Mouse (Mus musculus) erythroblast, adult 5-6 weeks (primary cell): ENCODE results near the gene 4632433K11Rik. TPM values are rescaled to one million over a fixed set of nuclear protein-coding genes. Genes with fewer than 3 reads are reported as not detected.
"Not testable (repeated sequence)": the region's sequence is repeated elsewhere in the genome, so short reads cannot be mapped to it uniquely, and the experiment has no call there.

Experiments
- ATAC-seq: replicated peaks from 2 replicates; pipeline ENCODE4 v1.8.0; 2016; ENCODE audit warnings: moderate number of reproducible peaks, mild to moderate bottlenecking, moderate TSS enrichment, inconsistent platforms; ENCODE audit not compliant: poor library complexity, low FRiP score, severe bottlenecking
- total RNA-seq, 2 experiments: library from RNA; stranded (forward) in 1 of 2; stranded (reverse) in 1 of 2; fragments of 150-400 nt in 1 of 2; fragments of 200-764, 138-1000 nt in 1 of 2; gene quantifications; 2 replicates each; pipeline versions ENCODE4 v1.2.3 to v1.2.4; 2015 to 2017; ENCODE audit warnings: low replicate concordance in 2 of 2

Gene 4632433K11Rik
- total RNA-seq (2015; ENCODE audit: low replicate concordance) (not detected in 2 replicates), total RNA-seq (2017; ENCODE audit: low replicate concordance) (0.60 TPM in 1 of 2 replicates, not detected in the other)

GRCm38 (mm10) chr7:5033818-5034217, at the start of gene 4632433K11Rik:
TSS of gene 4632433K11Rik (plus strand) at chr7:5034118.
- no peak for ATAC-seq

- ATAC-seq, result no peak
Measured at GRCm38 (mm10) chr7:4988250-4988649, 45.7 kb upstream of the 4632433K11Rik start.

GRCm38 (mm10) chr7:4993347-4993998, 40.4 kb upstream of the 4632433K11Rik start:
- ATAC-seq, result no peak

GRCm38 (mm10) chr7:4993999-4994788, 39.7 kb upstream of the 4632433K11Rik start:
- no peak for ATAC-seq

- no peak for ATAC-seq
Measured at GRCm38 (mm10) chr7:4995268-4996002, 38.5 kb upstream of the 4632433K11Rik start.

- no peak for ATAC-seq
Measured at GRCm38 (mm10) chr7:4996003-4996895, 37.7 kb upstream of the 4632433K11Rik start, which contains the start of gene Zfp579. TSS of gene Zfp579 (minus strand) at chr7:4996158.

GRCm38 (mm10) chr7:4996934-4997333, 37.0 kb upstream of the 4632433K11Rik start:
- no peak for ATAC-seq

- no peak for ATAC-seq
Measured at GRCm38 (mm10) chr7:4999876-5000275, 34.0 kb upstream of the 4632433K11Rik start.

GRCm38 (mm10) chr7:5002876-5003275, 31.0 kb upstream of the 4632433K11Rik start:
- ATAC-seq, result not testable (repeated sequence)

- ATAC-seq, result no peak
Measured at GRCm38 (mm10) chr7:5008229-5008628, 25.7 kb upstream of the 4632433K11Rik start.

- ATAC-seq, result no peak
Measured at GRCm38 (mm10) chr7:5012681-5013513, 21.0 kb upstream of the 4632433K11Rik start.

- ATAC-seq, result peak; percentile 79
Measured at GRCm38 (mm10) chr7:5014251-5015117, 19.4 kb upstream of the 4632433K11Rik start, which contains the start of the genes Zfp524 and Fiz1. TSS of gene Zfp524 (plus strand) at chr7:5014415. TSS of gene Fiz1 (minus strand) at chr7:5014697.

- ATAC-seq, result peak; percentile 84
Measured at GRCm38 (mm10) chr7:5015118-5016001, 18.6 kb upstream of the 4632433K11Rik start, which contains the start of gene Gm44973. TSS of gene Gm44973 (plus strand) at chr7:5015496.

- ATAC-seq, result no peak
Measured at GRCm38 (mm10) chr7:5016057-5016456, 17.9 kb upstream of the 4632433K11Rik start.

GRCm38 (mm10) chr7:5016920-5017319, 17.0 kb upstream of the 4632433K11Rik start:
- no peak for ATAC-seq

GRCm38 (mm10) chr7:5017352-5017751, 16.6 kb upstream of the 4632433K11Rik start:
- ATAC-seq, result no peak
